Mouse (Mus musculus): Measurements from ENCODE around the gene D6Wsu163e. TPM values are rescaled to one million over a fixed set of nuclear protein-coding genes. Genes with fewer than 3 reads are reported as not detected.

D6Wsu163e gene
- polyA plus RNA-seq, 1 experiment from 2014 or later = 16.8 TPM

GRCm38 (mm10) chr6:126938853-126939486, 792 bp upstream of the D6Wsu163e start:
- peak overlapping the region; percentile 76 for H3K9ac ChIP-seq (ENCODE audit: low read depth, low read length)
- peak overlapping the region; percentile 73 for H3K4me3 ChIP-seq (ENCODE audit: low read length)
- H3K36me3 ChIP-seq (ENCODE audit: control insufficient read depth, insufficient read depth, low read length) = peaks cover 15% of the 10 kb centered on the region; the same call in 1 of the 2 replicates
- peaks cover 11% of the 10 kb centered on the region; the same call in 1 of the 2 replicates for H3K4me1 ChIP-seq (ENCODE audit: control insufficient read depth, insufficient read depth, low read length)
- 1% methylated on average over 28 of the region's 31 CpGs for WGBS
- peak overlapping the region; percentile 58 for H3K4me2 ChIP-seq (replicated peaks; ENCODE audit: low read depth, low read length)
- H3K27me3 ChIP-seq (ENCODE audit: control insufficient read depth, insufficient read depth, low read length) = no peaks in the 10 kb centered on the region
- no peak overlapping the region for H3K27ac ChIP-seq (ENCODE audit: low read depth, low read length)
- ATAC-seq (ENCODE audit: low FRiP score, low TSS enrichment) = peak; percentile 67
- no peaks in the 10 kb centered on the region for H3K9me3 ChIP-seq (ENCODE audit: control insufficient read depth, low read length)

DNA sequence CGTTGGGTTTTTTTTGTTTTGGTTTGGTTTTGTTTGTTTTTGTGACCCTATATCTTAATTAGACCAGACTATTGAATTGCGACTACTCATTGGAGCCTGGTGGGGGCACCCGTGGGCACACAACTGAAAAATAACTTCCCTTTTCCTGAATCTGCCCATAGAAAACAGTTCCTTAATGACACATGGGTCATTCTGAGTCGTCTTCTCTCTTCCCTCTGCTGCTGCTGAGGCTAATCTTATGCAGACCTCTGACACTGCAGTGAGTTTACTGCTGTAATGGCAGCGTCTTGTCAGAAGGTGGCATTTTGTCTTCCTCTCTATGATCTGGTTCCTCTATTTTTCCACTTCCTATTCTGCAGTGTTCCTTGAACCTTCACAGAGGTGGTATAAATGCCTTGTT, 689 bp downstream of the D6Wsu163e start:
- 4% methylated on average over 5 of the region's 5 CpGs for WGBS
- Histone ChIP-seq H3K9me3 (ENCODE audit: control insufficient read depth, low read length) (no peaks in the 10 kb centered on the region), H3K27me3 (ENCODE audit: control insufficient read depth, insufficient read depth, low read length) (no peaks in the 10 kb centered on the region), H3K4me1 (ENCODE audit: control insufficient read depth, insufficient read depth, low read length) (peaks cover 11% of the 10 kb centered on the region; the same call in 1 of the 2 replicates), H3K36me3 (ENCODE audit: control insufficient read depth, insufficient read depth, low read length) (peaks cover 7% of the 10 kb centered on the region; the same call in 1 of the 2 replicates), H3K4me2 (replicated peaks; ENCODE audit: low read depth, low read length) (peak overlapping the region; percentile 58), H3K4me3 (ENCODE audit: low read length) (peak overlapping the region; percentile 73), H3K9ac (ENCODE audit: low read depth, low read length) (peak overlapping the region; percentile 76; the same call in 1 of the 2 replicates), H3K27ac (ENCODE audit: low read depth, low read length) (no peak overlapping the region)
- ATAC-seq (ENCODE audit: low FRiP score, low TSS enrichment) = no peak

GRCm38 (mm10) chr6:126948336-126948735, 8.6 kb downstream of the D6Wsu163e start:
- Histone ChIP-seq H3K4me1 (ENCODE audit: control insufficient read depth, insufficient read depth, low read length) (no peaks in the 10 kb centered on the region), H3K27me3 (ENCODE audit: control insufficient read depth, insufficient read depth, low read length) (no peaks in the 10 kb centered on the region)
- 89% methylated on average over 4 of the region's 4 CpGs for WGBS

GRCm38 (mm10) chr6:126955734-126956133, 16.0 kb downstream of the D6Wsu163e start:
- Histone ChIP-seq H3K4me2 (replicated peaks; ENCODE audit: low read depth, low read length) (no peak overlapping the region), H3K27me3 (ENCODE audit: control insufficient read depth, insufficient read depth, low read length) (no peaks in the 10 kb centered on the region), H3K27ac (ENCODE audit: low read depth, low read length) (no peak overlapping the region), H3K4me1 (ENCODE audit: control insufficient read depth, insufficient read depth, low read length) (no peaks in the 10 kb centered on the region), H3K36me3 (ENCODE audit: control insufficient read depth, insufficient read depth, low read length) (peaks cover 15% of the 10 kb centered on the region), H3K9me3 (ENCODE audit: control insufficient read depth, low read length) (no peaks in the 10 kb centered on the region), H3K9ac (ENCODE audit: low read depth, low read length) (no peak overlapping the region), H3K4me3 (ENCODE audit: low read length) (no peak overlapping the region)
- WGBS = 15% methylated on average over 10 of the region's 10 CpGs
- no peak for ATAC-seq (ENCODE audit: low FRiP score, low TSS enrichment)

More at GRCm38 (mm10) chr6:126948336-126948735, 8.6 kb downstream of the D6Wsu163e start:
- ATAC-seq (ENCODE audit: low FRiP score, low TSS enrichment) = no peak
- peaks cover 15% of the 10 kb centered on the region; the same call in 1 of the 2 replicates for H3K36me3 ChIP-seq (ENCODE audit: control insufficient read depth, insufficient read depth, low read length)
- H3K27ac ChIP-seq (ENCODE audit: low read depth, low read length) = no peak overlapping the region
- H3K9ac ChIP-seq (ENCODE audit: low read depth, low read length) = no peak overlapping the region
- H3K4me3 ChIP-seq (ENCODE audit: low read length) = no peak overlapping the region
- H3K9me3 ChIP-seq (ENCODE audit: control insufficient read depth, low read length) = no peaks in the 10 kb centered on the region
- no peak overlapping the region for H3K4me2 ChIP-seq (replicated peaks; ENCODE audit: low read depth, low read length)

GRCm38 (mm10) chr6:126961371-126962018, 21.7 kb downstream of the D6Wsu163e start:
- WGBS = 89% methylated on average over 8 of the region's 8 CpGs
- H3K4me1 ChIP-seq (ENCODE audit: control insufficient read depth, insufficient read depth, low read length) = no peaks in the 10 kb centered on the region
- H3K27me3 ChIP-seq (ENCODE audit: control insufficient read depth, insufficient read depth, low read length) = no peaks in the 10 kb centered on the region
- no peak for ATAC-seq (ENCODE audit: low FRiP score, low TSS enrichment)
- H3K36me3 ChIP-seq (ENCODE audit: control insufficient read depth, insufficient read depth, low read length) = peaks cover 20% of the 10 kb centered on the region
- H3K4me2 ChIP-seq (replicated peaks; ENCODE audit: low read depth, low read length) = no peak overlapping the region
- no peak overlapping the region for H3K4me3 ChIP-seq (ENCODE audit: low read length)
- H3K9ac ChIP-seq (ENCODE audit: low read depth, low read length) = no peak overlapping the region
- no peaks in the 10 kb centered on the region for H3K9me3 ChIP-seq (ENCODE audit: control insufficient read depth, low read length)
- H3K27ac ChIP-seq (ENCODE audit: low read depth, low read length) = no peak overlapping the region

- no peaks in the 10 kb centered on the region for H3K27me3 ChIP-seq (ENCODE audit: control insufficient read depth, insufficient read depth, low read length)
- H3K9me3 ChIP-seq (ENCODE audit: control insufficient read depth, low read length) = no peaks in the 10 kb centered on the region
- no peak for ATAC-seq (ENCODE audit: low FRiP score, low TSS enrichment)
- H3K4me1 ChIP-seq (ENCODE audit: control insufficient read depth, insufficient read depth, low read length) = no peaks in the 10 kb centered on the region
- no peak overlapping the region for H3K9ac ChIP-seq (ENCODE audit: low read depth, low read length)
- no peak overlapping the region for H3K4me3 ChIP-seq (ENCODE audit: low read length)
- 79% methylated on average over 5 of the region's 5 CpGs for WGBS
- no peak overlapping the region for H3K4me2 ChIP-seq (replicated peaks; ENCODE audit: low read depth, low read length)
- H3K27ac ChIP-seq (ENCODE audit: low read depth, low read length) = no peak overlapping the region
- peaks cover 11% of the 10 kb centered on the region; the same call in 1 of the 2 replicates for H3K36me3 ChIP-seq (ENCODE audit: control insufficient read depth, insufficient read depth, low read length)
Observed at GRCm38 (mm10) chr6:126962709-126963108, 22.9 kb downstream of the D6Wsu163e start.

GRCm38 (mm10) chr6:126963426-126963825, 23.7 kb downstream of the D6Wsu163e start:
- Histone ChIP-seq H3K36me3 (ENCODE audit: control insufficient read depth, insufficient read depth, low read length) (peaks cover 11% of the 10 kb centered on the region; the same call in 1 of the 2 replicates), H3K4me2 (replicated peaks; ENCODE audit: low read depth, low read length) (no peak overlapping the region), H3K27me3 (ENCODE audit: control insufficient read depth, insufficient read depth, low read length) (no peaks in the 10 kb centered on the region), H3K27ac (ENCODE audit: low read depth, low read length) (no peak overlapping the region), H3K9me3 (ENCODE audit: control insufficient read depth, low read length) (no peaks in the 10 kb centered on the region), H3K4me3 (ENCODE audit: low read length) (no peak overlapping the region), H3K9ac (ENCODE audit: low read depth, low read length) (no peak overlapping the region), H3K4me1 (ENCODE audit: control insufficient read depth, insufficient read depth, low read length) (no peaks in the 10 kb centered on the region)
- ATAC-seq (ENCODE audit: low FRiP score, low TSS enrichment) = no peak
- 85% methylated on average over 9 of the region's 9 CpGs for WGBS

DNA sequence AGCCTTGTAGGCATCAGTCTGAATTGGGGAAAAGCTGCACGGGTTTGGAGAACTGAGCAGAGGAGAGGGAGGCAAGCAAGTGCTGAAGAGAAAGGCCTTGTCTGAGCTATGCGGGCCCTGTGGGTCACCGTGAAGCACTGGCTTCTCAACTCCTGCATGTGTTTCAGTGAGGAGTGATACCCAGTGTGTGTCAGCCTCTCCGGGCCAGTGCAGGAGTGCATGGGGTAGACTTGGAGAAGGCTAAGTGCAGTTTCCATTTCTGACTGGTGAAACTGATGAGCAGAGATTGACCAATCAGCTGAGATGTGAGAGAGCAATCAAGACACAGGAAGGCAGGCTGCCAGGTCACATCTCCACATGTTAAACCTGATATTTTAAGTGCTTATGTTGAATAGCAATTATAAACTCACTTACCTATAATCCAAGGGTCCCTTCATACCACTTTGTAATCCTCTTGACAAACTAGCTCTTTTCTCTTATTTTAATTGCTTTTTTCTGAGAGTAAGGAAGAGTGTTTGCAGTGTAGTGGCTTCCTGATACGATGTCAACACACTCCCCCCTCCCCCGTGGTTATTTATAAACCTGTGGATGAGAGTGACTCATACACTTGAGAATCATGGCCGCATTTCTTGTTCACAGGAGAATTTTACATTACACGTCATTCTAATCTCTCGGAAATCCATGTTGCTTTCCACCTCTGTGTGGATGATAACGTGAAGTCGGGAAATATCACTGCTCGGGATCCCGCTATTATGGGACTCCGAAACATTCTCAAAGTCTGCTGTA, 26.7 kb downstream of the D6Wsu163e start:
- peaks cover 11% of the 10 kb centered on the region; the same call in 1 of the 2 replicates for H3K36me3 ChIP-seq (ENCODE audit: control insufficient read depth, insufficient read depth, low read length)
- H3K4me2 ChIP-seq (replicated peaks; ENCODE audit: low read depth, low read length) = no peak overlapping the region
- no peak overlapping the region for H3K4me3 ChIP-seq (ENCODE audit: low read length)
- H3K9me3 ChIP-seq (ENCODE audit: control insufficient read depth, low read length) = no peaks in the 10 kb centered on the region
- WGBS = 87% methylated on average over 14 of the region's 14 CpGs
- no peaks in the 10 kb centered on the region for H3K4me1 ChIP-seq (ENCODE audit: control insufficient read depth, insufficient read depth, low read length)
- H3K9ac ChIP-seq (ENCODE audit: low read depth, low read length) = no peak overlapping the region
- no peak overlapping the region for H3K27ac ChIP-seq (ENCODE audit: low read depth, low read length)
- no peaks in the 10 kb centered on the region for H3K27me3 ChIP-seq (ENCODE audit: control insufficient read depth, insufficient read depth, low read length)
- ATAC-seq (ENCODE audit: low FRiP score, low TSS enrichment) = no peak
